Mouse (Mus musculus) thymus, postnatal 36 days (tissue): ENCODE measurements at regions not wholly inside any gene's neighbourhood (a gene's known extent, or its start where the extent isn't known, plus 50 kb on each side); places are given as distances from the start of the nearest gene placed in this dataset.
"Not testable (repeated sequence)": the region's sequence is repeated elsewhere in the genome, so short reads cannot be mapped to it uniquely, and the experiment has no call there.

Source experiments
- DNase-seq, 2 experiments: peaks; one replicate each; pipeline ENCODE4 v3.0.0; 2022; ENCODE audit warnings: mixed read lengths in 2 of 2

DNA sequence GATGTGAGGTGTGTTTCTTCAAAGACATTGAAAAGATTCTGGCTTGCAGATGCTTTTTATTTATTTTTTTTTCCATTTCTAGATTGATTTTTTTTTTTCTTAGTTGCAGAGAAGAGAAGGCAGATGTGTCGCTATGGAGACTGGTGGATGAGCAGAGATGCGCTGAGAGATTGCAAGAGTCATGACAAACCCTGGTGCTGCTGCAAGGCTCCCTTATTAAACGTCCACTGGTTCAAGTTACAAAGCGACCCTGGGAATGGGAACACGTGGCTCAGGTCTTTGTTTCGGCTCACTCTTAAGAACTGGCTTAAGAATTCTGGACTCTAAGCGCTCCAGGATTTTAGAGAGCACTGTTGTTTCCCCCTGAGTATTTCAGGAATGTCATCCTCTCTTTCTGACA is 403.1 kb downstream of the Med10 start:
- no peak for DNase-seq

DNA sequence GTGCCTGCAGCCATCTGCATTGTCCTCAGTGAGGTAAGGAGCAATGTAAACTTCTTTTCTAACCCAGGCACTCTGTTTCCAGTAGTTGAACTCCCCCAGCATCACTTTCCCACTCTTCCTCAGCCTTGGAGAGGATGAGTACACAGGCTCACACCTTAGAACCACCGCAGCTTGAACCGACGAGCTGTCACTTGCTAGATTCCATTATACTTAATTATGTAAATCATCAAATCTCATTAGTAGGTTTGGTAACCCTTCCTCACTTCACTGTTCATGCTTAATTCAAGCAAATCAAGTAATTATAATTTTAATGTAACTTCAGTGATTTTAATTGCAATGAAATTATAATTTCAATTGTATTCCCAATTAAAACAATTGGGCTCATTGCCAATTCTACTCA is 408.0 kb downstream of the Med10 start:
- DNase-seq = no peak

DNA sequence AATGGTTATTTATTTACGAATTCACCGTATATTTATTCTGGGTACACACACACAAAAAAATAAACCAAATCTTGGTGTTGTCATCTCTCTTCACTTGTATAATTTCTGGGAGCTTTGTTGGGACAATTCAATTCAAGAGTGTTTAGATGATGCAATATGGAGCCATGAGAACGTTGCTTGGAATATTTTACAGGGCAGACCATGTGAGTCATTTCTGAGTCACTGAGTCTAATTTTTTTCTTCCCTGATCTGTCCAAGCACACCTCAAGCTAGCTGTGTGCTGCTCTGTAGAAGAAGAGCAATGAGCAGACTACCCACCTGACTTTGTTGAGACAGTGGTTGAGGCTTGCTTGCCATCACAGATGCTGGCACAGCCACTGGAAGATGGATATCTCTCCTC is 410.8 kb downstream of the Med10 start:
- DNase-seq = no peak

DNA sequence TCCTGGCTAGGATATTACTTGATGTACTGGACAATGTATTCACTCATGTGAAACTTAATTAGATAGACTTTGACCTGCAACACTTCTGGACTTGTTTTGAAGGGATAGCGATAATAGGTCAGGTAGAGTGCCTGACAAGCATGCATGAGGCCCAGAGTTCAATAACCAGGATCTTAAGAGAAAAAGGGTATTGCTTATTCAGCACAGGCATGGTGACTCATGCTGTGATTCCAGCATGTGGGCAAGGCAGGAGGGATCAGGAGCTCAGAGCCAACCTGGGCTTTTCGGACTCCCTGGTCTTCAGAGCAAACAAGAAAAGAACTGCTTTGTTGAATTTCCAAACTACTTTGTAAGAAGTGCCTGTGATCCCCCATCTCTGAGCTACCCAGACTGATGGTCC is 411.4 kb downstream of the Med10 start:
- no peak for DNase-seq

DNA sequence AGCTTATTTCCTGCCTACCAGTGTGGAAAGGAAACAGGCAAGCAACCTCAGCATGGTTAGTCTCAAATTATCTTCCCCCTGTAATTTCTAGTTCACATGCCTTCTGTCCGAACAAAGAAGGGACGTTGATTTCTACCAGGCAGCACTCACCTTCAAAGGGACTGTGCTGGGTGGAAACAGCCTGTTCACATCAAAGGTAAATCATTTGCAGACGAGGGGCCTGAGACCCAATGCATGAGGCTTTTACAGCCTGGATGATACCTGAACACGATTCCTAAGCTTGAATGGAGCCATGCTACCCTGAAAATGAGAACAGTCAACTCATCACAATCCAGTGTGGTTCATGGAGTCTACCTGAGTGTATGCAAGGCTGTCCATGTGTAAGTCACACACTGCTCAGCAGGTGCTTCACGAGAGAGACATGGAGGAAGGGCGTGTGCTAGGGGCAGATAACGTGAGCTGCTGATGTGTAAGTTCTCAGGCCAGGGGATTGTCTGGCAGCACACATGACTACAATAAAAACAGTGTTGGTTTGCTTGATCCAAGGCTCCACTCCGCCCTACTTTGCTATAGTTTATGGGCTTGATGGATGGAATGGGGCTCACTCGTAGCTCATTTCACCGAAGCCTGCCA is 411.9 kb downstream of the Med10 start:
- no peak for DNase-seq

DNA sequence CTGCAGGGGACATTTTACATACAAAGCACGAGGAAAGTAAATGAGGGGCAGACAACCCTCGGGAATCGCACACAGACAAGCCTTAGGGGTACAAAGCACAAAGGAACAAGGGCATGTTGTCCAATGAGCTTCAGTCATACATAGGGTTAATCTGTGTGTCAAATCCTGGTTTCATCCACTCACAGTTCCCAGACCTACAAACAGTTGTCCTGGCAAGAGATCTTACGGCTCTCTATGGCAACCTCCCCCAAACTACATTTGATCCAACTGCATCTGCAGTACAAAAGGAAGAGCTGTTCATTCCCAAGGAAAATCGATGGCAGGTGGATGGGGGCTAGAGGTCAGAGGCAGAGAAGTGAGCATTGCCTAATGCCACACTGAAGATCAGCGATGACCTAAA is 413.9 kb downstream of the Med10 start:
- DNase-seq = no peak

DNA sequence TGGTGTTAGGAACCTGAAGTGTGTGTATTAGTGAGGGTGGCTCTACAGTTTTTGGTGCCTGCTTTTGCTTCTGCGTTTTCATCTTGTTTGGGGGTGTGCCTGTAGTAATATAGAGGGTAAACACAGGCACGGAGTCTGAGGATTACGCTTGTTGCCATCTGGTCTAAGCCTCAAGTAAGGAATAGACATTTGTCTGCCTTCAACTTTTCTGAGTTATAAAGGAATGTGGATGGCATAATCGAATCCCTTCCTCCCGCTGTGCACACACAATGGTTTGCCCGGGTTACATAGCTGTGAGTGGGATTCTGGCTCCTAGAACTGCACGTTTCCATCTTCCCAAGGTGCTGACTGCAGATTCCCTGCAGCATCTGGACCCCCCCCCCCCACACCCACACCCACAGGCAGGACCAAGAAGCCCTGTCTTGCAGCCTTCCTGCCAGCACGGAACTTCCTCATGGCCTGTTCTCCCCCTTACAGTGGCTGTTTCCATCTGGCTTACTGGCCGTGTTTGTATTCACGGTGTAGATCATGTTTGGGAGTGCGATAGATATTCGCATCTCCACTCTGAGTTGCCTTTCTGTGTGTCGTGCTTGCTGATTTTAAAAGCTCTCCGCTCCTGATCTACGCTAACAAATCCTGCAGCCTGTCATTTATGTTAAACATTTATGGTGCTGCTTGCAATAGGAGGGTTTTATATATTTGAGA is 415.4 kb downstream of the Med10 start:
- DNase-seq = no peak

DNA sequence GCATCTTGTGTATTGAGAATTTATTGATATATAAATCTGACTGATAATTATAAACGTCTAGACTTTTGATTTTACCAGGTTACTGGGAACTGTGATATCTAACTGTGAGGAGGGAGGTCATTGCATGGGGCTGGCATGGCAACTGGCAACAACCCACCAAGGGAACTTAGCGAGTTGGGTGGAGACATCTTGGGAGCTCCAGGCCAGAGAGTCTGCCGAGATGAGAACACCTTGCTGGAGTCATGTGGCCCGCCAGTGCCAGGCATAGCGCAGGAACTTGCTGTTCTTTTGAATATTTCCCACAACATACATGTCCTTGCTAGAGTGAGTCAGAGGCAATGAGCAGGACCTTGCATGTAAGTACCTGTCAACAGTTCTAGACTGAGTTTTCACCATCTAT is 413.9 kb downstream of the Ice1 start:
- no peak for DNase-seq

DNA sequence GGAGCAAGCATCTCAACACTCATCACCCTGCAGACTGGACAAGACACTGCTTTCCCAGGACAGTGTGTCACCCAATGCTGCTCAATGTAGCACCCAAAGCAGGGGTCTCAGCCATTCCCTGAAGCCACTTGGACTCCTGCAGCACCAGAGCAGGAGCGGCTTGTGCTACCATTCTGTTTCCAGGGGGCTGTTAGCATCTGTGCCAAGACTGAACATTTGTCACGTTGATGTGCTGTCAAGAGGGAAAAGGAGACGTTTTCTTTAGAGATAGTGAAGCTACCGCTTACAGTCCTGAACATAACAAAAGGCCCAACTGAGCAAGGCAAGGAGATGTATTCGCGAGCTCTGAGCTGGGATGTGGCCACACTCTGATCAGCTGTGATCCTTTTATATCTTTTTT is 410.3 kb downstream of the Ice1 start:
- no peak for DNase-seq

DNA sequence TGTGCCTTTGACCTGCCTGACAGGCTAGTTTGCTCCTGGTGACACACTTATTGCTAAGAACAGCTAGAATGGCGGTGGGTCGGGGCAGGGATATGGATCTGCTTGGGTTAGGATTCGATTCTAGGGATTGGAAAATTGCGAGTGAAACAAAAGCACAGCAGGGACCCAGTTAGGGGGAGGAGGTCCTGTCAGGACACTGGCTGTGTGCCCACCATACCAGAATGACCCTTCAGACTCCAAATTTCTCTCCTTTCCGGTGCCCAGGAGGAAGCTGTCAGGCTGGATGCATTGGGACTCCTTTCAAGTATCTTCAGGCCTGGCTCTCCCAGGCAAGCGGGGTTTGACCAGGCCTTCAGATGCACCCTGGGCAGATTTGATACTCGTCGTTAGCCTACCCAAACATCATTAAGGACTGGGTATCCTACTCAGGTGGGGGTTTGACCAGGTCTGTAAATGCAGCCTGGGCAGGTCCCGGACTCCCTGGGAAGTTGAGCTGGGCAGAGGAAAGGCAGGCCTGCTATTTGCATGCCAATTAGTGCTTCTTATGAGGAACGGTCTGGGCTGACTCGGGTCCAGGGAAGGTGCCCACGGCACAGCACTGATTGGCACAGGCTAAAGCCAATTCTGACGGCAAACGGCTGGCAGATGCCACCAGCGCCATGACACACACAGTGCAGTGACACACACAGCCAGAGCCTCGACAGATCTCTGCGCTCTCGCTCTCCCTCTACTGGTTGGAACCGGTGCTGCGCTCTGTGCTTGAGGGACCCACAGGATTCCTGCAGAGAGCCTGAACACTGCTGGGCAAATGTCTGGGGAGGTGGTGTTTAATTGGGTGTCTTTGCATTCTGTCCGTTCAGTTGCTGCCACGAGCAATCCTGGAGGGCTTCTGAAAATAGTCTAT is 403.3 kb downstream of the Ice1 start:
- peak; percentile 4 to 7 for DNase-seq

DNA sequence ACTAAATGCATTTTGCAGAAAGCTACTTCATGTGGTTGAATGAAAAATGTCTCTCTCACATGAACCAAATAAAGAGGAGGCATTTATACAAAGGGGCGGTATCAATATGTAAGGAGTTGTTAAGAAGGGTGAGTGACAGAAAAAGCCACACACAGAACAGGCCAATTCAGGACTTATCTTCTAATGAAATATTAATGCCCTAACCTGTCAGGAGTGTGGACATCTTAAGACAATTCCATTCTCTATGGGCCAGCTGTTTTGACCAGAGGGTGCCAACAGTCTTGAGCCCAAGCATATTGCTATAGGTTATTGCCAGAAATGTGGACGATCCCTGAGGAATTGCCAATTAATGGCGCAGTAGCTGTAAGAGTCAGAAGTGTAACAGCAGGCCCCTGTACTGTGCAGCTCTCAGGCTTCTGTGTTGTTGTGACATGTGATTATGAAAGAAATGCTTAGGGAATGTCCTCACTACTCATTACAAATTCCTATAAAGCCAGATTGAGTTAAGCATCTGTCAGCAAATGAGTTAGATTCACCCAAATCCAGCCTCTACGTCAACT is 393.8 kb downstream of the Ice1 start:
- DNase-seq = no peak

DNA sequence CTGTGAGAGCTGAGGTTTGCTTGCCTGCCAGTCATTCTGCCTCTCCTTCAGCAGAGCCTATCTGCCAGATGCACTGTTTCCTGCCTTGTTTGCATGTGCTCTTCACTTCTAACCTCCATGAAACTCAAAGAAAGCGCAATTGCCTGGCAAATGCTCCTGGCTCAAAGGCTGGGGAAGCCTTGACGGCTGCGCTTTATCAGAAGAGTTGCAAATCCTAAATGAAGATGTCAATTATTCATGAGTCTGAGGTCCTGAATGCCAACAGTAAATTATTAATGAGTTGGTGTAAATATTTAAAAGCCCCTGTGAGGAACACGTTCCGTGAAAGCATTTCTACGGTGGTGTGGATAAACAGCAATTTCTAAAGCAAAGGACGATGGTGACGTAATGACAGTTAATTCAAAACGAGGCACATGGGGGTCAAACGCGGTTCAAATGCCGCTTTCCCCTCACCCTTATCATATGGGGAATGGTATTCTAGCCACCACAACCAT is 377.4 kb downstream of the Ice1 start:
- DNase-seq = no peak

DNA sequence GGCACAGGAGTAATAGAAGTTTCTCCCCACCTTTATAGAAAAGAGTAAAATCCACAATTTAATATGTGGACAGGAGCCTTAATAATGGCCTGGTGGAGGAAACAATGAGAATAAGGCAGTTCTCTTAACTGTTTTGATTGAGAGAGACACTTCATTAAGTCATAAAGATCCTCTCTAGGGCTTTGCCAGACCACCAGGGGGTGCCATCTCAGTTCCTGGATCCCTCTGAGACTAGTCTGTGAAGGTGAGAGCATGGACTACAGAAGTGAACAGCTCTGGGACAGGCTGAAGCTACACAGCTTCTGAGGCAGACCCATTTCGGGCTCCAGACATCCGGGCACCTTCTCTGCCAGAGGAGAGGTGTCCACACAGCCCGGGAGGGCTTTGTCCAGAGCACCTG is 373.8 kb downstream of the Ice1 start:
- no peak for DNase-seq

DNA sequence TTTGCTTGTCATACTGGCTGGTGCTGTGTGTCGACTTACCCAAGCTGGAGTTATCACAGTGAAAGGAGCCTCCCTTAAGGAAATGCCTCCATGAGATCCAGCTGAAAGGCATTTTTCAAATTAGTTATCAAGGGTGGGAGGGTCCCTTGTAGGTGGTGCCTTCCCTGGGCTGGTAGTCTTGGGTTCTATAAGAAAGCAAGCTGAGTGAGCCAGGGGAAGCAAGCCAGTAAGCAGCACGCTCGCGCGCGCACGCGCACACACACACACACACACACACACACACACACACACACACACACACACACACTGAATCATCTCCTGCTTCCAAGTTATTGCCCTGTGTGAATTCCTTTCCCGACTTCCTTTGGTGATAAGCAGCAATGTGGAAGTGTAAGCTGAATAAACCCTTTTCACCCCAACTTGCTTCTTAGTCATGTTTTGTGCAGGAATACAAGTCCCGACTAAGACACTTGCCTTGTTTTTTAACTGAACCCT is 360.5 kb downstream of the Ice1 start:
- DNase-seq = not testable (repeated sequence)

DNA sequence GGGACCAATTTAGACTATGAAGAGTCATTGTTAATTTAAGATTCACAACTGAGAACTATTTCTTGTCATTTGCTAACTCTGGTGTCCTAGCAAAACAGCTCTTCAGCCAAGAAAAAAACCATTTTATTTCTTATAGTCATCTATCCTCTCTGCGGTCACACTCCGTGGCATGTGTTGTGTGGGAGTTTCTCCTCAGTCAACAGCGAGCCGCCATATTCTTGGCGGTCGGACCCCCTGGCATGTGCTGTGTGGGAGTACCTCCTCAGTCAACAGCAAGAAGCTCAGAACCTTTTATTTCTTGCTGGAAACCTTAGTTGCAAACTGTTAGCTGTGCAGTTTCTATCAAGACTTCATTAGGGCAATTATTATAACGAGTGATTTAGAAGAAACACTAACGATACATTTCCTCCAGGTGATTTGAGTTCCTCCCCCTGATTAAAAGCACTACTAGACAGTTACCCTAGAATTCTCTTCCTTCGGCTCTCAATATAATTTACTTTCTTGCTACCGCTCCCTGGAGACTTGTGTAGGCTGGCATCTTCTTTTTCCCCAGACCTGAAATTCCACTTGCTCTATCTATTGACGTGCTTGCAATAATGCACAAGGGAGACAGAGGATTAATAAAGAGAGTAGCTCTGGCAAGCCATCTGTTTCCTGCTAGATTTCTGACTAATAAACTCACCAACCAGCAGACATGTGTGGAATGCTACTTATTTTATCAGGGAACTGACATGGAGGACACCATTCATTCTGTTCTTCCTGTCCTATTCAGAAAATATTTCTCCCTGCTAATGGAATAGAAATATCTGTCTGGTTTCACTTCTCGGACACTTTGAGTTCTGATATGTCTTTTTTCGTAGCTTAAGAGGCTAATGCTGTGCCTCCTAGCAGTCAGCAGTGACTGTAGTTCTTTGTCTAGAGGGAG is 359.5 kb downstream of the Ice1 start:
- no peak for DNase-seq

DNA sequence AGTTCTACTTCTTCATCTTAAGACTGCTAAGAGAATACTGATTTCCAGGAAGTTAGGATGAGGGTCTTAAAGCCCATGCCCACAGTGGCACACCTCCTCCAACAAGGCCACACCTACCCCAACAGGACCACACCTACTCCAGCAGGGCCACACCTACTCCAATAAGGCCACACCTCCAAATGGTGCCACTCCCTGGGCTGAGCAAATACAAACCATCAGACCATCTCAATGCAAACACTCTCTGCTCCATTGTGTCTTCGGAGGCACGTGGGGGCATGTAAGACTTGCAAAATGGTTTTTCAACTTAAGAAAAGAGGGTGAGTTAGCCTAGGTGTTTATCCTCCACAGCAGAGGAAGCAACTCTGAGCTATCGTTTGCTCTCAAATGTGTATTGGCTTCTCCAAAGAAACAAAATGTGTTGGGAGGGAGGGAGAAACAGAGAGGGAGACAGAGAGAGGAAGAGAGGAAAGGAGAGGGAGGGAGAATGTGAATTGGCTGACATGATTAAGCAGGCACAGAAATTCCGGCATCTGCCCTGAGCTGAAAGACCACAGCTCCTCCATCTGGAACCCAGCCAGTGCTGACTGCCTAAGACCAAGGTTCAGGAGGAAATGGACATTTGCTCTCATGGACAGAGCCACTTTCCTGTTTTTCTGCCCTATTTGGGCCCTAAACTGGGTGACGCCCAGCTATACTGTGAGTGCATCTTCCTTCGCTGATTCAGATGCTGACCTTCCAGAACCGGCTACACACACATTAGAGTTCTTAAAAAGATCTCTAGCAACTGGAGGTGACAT is 356.2 kb downstream of the Ice1 start:
- DNase-seq = no peak

DNA sequence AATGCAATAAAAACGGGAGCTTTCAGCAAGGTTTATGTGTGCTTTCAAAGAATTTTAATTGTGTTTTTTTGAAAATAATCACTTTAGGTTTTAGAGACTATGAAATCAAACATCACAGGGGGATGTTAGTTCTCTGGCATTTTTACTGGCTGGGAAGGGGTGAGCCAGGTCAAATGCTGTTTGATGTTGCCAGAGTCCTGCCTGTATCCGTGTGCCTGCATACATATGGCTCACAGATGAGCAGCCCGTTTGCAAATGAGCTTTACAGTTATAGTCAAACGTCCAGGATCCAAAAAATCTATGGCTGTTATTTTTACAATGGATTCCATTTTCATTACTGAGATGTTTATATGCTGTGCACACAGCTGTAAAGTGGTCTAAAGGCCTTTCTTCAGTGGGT is 354.7 kb downstream of the Ice1 start:
- no peak for DNase-seq

DNA sequence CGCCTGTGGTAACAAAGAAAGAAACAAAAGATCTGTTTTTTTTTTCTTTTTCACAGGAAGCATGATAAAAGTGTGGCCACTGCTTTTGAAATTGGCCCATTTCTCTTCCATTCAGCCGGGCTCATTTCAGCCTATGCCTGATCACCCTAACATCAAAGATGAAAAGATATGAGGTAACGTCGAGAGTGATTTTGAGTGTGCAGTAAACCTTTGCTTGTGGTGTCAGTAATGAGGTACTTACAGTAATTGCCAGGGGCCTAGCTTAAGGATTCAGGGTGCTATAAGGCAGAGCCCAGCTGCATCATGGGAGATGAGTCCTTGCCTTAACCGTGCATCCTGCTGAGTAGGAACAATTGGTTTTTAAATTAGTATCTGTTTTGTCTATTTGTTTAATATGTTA is 354.2 kb downstream of the Ice1 start:
- no peak for DNase-seq

DNA sequence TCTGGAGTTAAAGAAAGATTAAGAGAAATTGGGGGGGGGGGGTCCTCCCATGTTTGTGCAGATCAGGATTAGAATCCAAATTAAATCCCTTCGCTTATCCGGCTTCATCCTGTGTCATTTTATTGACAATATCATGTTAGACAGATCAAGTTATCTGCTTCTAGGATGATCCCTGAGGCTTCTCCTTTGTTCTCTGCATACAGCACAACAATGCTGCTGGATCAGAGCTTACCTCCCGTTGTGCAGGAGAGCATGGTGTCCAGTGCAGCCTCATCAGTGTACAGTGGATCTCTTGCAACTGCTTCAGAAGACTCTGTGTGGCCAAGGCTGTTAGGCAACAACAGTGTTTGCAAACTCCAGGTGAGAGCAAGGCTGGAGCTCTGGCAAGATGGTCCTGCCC is 344.7 kb downstream of the Ice1 start:
- DNase-seq = no peak

DNA sequence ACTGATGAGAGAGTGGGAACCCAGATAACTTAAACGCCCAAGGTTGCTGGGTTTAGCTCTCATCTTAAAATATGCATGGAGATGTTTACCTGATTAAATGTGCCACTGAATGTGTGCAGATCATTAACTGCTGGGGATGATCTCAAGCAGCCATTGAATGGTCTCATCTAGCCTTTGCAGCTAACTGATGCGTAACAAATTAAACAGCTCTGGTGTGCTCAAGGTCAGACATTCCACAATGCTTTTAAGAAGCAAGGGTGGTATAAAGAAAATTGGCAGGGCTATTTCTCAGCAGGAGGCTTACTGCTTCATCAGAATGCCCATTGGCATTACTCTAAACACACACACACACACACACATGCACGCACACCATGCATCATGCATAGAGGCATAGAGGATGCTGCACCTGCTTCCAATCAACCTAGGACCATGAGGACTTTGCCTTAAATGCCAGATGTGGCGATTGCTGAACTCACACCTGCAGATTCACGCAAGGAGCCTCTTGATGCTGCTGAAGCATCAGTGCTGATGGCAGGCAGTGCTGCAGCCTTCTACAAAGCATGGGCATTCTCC is 333.4 kb downstream of the Ice1 start:
- no peak for DNase-seq

DNA sequence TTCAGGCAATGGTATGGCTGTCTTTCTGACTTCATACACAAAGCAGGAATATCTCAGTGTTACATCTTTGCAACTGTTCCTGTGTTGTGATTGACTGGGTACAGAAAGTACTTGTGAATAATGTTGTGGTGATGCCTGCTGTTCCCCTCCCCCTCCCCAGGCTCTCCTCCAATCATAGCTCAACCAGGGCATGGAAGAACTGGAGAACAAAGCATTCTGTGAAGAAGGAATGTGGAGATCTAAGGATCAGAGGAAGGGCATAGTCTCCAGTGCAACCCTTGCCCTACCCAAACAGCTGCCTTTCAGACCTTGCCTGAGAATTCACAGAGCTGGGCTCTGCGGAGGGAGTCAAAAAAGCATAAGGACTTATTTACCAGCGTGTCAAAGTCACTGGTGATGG is 326.9 kb downstream of the Ice1 start:
- DNase-seq = no peak
